Comparison of ENCODE assay signal across 10 mouse cellular contexts in the genomic region with DNA sequence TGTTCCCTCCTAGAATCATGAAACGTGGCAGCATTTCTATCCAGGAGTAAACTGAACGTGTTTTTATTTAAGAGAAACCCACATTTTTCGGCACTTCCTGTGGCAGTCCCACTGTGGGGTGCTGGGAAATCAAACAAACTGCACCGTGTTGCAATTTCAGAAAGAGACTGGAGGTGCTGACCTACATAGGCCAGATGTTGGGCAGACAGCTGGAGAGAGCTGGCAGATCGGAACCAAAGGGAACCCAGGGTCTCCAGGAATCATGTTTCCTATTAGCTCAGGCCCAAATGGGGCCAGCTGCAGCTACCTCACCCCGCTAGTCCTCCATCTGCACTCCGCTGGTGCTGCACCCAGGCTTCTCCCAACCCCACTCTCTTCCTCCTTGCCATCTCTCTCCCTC. TPM values are rescaled to one million over a fixed set of nuclear protein-coding genes. Genes with fewer than 3 reads are reported as not detected.
DNase-seq lines count a peak whose midpoint lies in the region; ATAC-seq lines count a peak whose summit lies in the region.
"Had no signal": no experiment of that assay in that cellular context is flagged by ENCODE, and none has a peak within 500 bp of the region (broad histone marks: within the 10 kb centered on the region; RNA-seq: fewer than 3 reads in every experiment).

No protein-coding gene starts in this region.

- H3K36me3 ChIP-seq in heart, embryonic 11.5 days (ENCODE audit: control insufficient read depth, insufficient read depth, low read length): no peaks in the 10 kb centered on the region
- peaks cover 40% of the 10 kb centered on the region for H3K36me3 ChIP-seq in embryonic facial prominence, embryonic 10.5 days (replicated peaks)
- no peaks in the 10 kb centered on the region for H3K36me3 ChIP-seq in midbrain, embryonic 14.5 days (ENCODE audit: control insufficient read depth, insufficient read depth, low read length)

- no peak for ATAC-seq in heart, embryonic 11.5 days (replicated peaks; ENCODE audit: insufficient number of reproducible peaks, low FRiP score, low TSS enrichment)
- ATAC-seq in midbrain, embryonic 14.5 days (ENCODE audit: low FRiP score, low TSS enrichment): no peak

- H3K27ac ChIP-seq in heart, embryonic 11.5 days (ENCODE audit: low read depth, low read length): no peak overlapping the region
- H3K27ac ChIP-seq in embryonic facial prominence, embryonic 10.5 days (replicated peaks): peak overlapping the region; percentile 15
- H3K27ac ChIP-seq in midbrain, embryonic 14.5 days (replicated peaks; ENCODE audit: low read depth, low read length): 0 out of 2 replicates have a peak overlapping the region, but pooled peaks have one; percentile 63
- H3K27ac ChIP-seq: macrophage had no signal

- H3K9me3 ChIP-seq in heart, embryonic 11.5 days (replicated peaks; ENCODE audit: control insufficient read depth, low read length): no peaks in the 10 kb centered on the region
- no peaks in the 10 kb centered on the region for H3K9me3 ChIP-seq in embryonic facial prominence, embryonic 10.5 days
- no peaks in the 10 kb centered on the region for H3K9me3 ChIP-seq in midbrain, embryonic 14.5 days (ENCODE audit: control insufficient read depth, low read length)

- no peak overlapping the region for H3K4me3 ChIP-seq in heart, embryonic 11.5 days (ENCODE audit: low read depth, low read length)
- no peak overlapping the region for H3K4me3 ChIP-seq in embryonic facial prominence, embryonic 10.5 days
- no peak overlapping the region for H3K4me3 ChIP-seq in midbrain, embryonic 14.5 days (replicated peaks; ENCODE audit: low read depth, low read length)

- H3K4me2 ChIP-seq in heart, embryonic 11.5 days: no peak overlapping the region
- no peak overlapping the region for H3K4me2 ChIP-seq in midbrain, embryonic 14.5 days (ENCODE audit: low read length)

- no peaks in the 10 kb centered on the region for H3K27me3 ChIP-seq in heart, embryonic 11.5 days (ENCODE audit: control insufficient read depth, insufficient read depth, low read length)
- H3K27me3 ChIP-seq in embryonic facial prominence, embryonic 10.5 days (replicated peaks; ENCODE audit: low read depth, poor library complexity, severe bottlenecking): no peaks in the 10 kb centered on the region
- H3K27me3 ChIP-seq in midbrain, embryonic 14.5 days (ENCODE audit: control insufficient read depth, insufficient read depth, low read length): no peaks in the 10 kb centered on the region

- intact Hi-C loops in left cerebral cortex, postnatal 14 days (cut with DNase I): no loop called here

- 65% methylated on average over 7 of the region's 7 CpGs for WGBS in heart, embryonic 11.5 days (ENCODE audit: insufficient replicate concordance)
- WGBS in embryonic facial prominence, embryonic 10.5 days: 70% methylated on average over 7 of the region's 7 CpGs
- WGBS in midbrain, embryonic 14.5 days: 91% methylated on average over 7 of the region's 7 CpGs

- peaks cover 40% of the 10 kb centered on the region for H3K4me1 ChIP-seq in heart, embryonic 11.5 days (ENCODE audit: control insufficient read depth, insufficient read depth, low read length)
- peaks cover 48% of the 10 kb centered on the region for H3K4me1 ChIP-seq in embryonic facial prominence, embryonic 10.5 days
- H3K4me1 ChIP-seq in midbrain, embryonic 14.5 days (ENCODE audit: control insufficient read depth, insufficient read depth, low read length): peaks cover 12% of the 10 kb centered on the region; the same call in 1 of the 2 replicates

- peak; percentile 98 for DNase-seq in heart, adult 11 months
- no peak for DNase-seq in embryonic facial prominence, embryonic 10.5 days (ENCODE audit: low spot score)
- DNase-seq in heart, postnatal 4 days: peak; percentile 47
- no peak for DNase-seq in midbrain, embryonic 14.5 days
- no peak for DNase-seq in ovary, adult 18-20 months (ENCODE audit: low spot score)
- no peak for DNase-seq in spleen, postnatal 36 days (ENCODE audit: low spot score in 2 of 2)
- no peak for DNase-seq in left cerebral cortex, postnatal 14 days (ENCODE audit: low spot score in 2 of 2)
- DNase-seq: kidney, adult 2 months had no signal

- no peak overlapping the region for H3K9ac ChIP-seq in heart, embryonic 11.5 days (ENCODE audit: low read depth, low read length)
- H3K9ac ChIP-seq in midbrain, embryonic 14.5 days (replicated peaks; ENCODE audit: low read length): no peak overlapping the region

RNA-seq across cellular contexts. Expression of a gene that starts 16.8 kb away (rescaled TPM):
- 14.8 and 15.3 TPM in 2 replicates for polyA plus RNA-seq in heart, embryonic 11.5 days (2014; fragmentation: Nextera tagmentation; extraction: Ambion mirVana)
- polyA plus RNA-seq in embryonic facial prominence, embryonic 10.5 days (2016; fragmentation: Nextera tagmentation; extraction: Ambion mirVana): 28.3 and 29.6 TPM in 2 replicates
- 10 to 100 TPM; 30.1 to 31.0 TPM for total RNA-seq in heart, postnatal 4 days (2021)
- polyA plus RNA-seq in midbrain, embryonic 14.5 days (2014; fragmentation: Nextera tagmentation; extraction: Ambion mirVana): 22.7 and 25.4 TPM in 2 replicates
- total RNA-seq in left cerebral cortex, postnatal 14 days (2021): 10 to 100 TPM; 20.7 to 23.2 TPM

Comparison
In these comparisons a context has a peak if more than half of its experiments do, and no peak if none do; other contexts are left out.
1. DNase-seq: peak in heart, adult 11 months (single experiment) and heart, postnatal 4 days (single experiment); none in embryonic facial prominence, embryonic 10.5 days (single experiment), midbrain, embryonic 14.5 days (single experiment), ovary, adult 18-20 months (single experiment), spleen, postnatal 36 days (0 of 2) and left cerebral cortex, postnatal 14 days (0 of 2).